Mouse (Mus musculus) embryonic facial prominence, embryonic 12.5 days (tissue): ENCODE measurements around the gene Fstl4. TPM values are rescaled to one million over a fixed set of nuclear protein-coding genes. Genes with fewer than 3 reads are reported as not detected.

Experiments used
- ATAC-seq: fragments of 200-750 bp; cut with Nextera tagmentation; 2 replicates; pipeline ENCODE4 v1.8.0; 2017; ENCODE audit not compliant: insufficient number of reproducible peaks, insufficient read depth, low FRiP score, low TSS enrichment
- H3K27ac ChIP-seq: fragments of 300-500 bp; sonication (generic); 2 replicates; pipeline ENCODE4 v1.5.1; 2016; ENCODE audit warnings: mild to moderate bottlenecking
- H3K27me3 ChIP-seq: fragments of 300-500 bp; sonication (generic); 2 replicates; pipeline ENCODE4 v1.6.1; 2016; ENCODE audit warnings: mild to moderate bottlenecking, moderate library complexity
- H3K36me3 ChIP-seq: fragments of 300-500 bp; sonication (generic); 2 replicates; pipeline ENCODE4 v1.6.1; 2016; ENCODE audit warnings: mild to moderate bottlenecking
- H3K4me1 ChIP-seq: fragments of 300-500 bp; sonication (generic); 2 replicates; pipeline ENCODE4 v1.6.1; 2016
- H3K4me2 ChIP-seq: fragments of 300-500 bp; sonication (generic); replicated peaks from 2 replicates; pipeline ENCODE4 v1.6.1; 2016; ENCODE audit warnings: mild to moderate bottlenecking, moderate library complexity
- H3K4me3 ChIP-seq: fragments of 300-500 bp; sonication (generic); 2 replicates; pipeline ENCODE4 v1.5.1; 2016; ENCODE audit warnings: mild to moderate bottlenecking
- H3K9ac ChIP-seq: fragments of 300-500 bp; sonication (generic); 2 replicates; pipeline ENCODE4 v1.6.1; 2016; ENCODE audit warnings: mild to moderate bottlenecking, moderate library complexity
- H3K9me3 ChIP-seq: fragments of 300-500 bp; sonication (generic); 2 replicates; pipeline ENCODE4 v1.6.1; 2016; ENCODE audit warnings: mild to moderate bottlenecking, moderate library complexity
- WGBS: fragments of 180-500 bp; shearing (Covaris S2); methylation state at CpG from one replicate; pipeline ENCODE4 v1.1.7; 2016; 5-methylcytosine and 5-hydroxymethylcytosine counted together
- polyA plus RNA-seq: library from polyadenylated mRNA; unstranded; fragments of >200 nt; fragmentation: Nextera tagmentation; extraction: Ambion mirVana; gene quantifications from 2 replicates; pipeline ENCODE4 v1.2.1, GENCODE M21; 2016

Fstl4 gene
- polyA plus RNA-seq, 1 experiment from 2014 or later = 4.1 TPM

- Histone ChIP-seq H3K4me3 (no peak overlapping the region), H3K4me2 (no peak overlapping the region), H3K36me3 (no peaks in the 10 kb centered on the region), H3K4me1 (no peaks in the 10 kb centered on the region), H3K9ac (no peak overlapping the region), H3K9me3 (no peaks in the 10 kb centered on the region), H3K27ac (no peak overlapping the region), H3K27me3 (no peaks in the 10 kb centered on the region)
- WGBS = 62% methylated on average over 3 of the region's 3 CpGs
- no peak for ATAC-seq
These were observed 10.9 kb downstream of the Fstl4 start for GRCm38 (mm10) chr11:52775291-52775690.

GRCm38 (mm10) chr11:52782426-52782825 lies 18.0 kb downstream of the Fstl4 start:
- Histone ChIP-seq H3K27ac (no peak overlapping the region), H3K9ac (no peak overlapping the region), H3K27me3 (no peaks in the 10 kb centered on the region), H3K9me3 (no peaks in the 10 kb centered on the region), H3K4me1 (no peaks in the 10 kb centered on the region), H3K4me3 (no peak overlapping the region), H3K36me3 (no peaks in the 10 kb centered on the region), H3K4me2 (no peak overlapping the region)
- WGBS = 90% methylated on average over 5 of the region's 5 CpGs
- no peak for ATAC-seq

DNA sequence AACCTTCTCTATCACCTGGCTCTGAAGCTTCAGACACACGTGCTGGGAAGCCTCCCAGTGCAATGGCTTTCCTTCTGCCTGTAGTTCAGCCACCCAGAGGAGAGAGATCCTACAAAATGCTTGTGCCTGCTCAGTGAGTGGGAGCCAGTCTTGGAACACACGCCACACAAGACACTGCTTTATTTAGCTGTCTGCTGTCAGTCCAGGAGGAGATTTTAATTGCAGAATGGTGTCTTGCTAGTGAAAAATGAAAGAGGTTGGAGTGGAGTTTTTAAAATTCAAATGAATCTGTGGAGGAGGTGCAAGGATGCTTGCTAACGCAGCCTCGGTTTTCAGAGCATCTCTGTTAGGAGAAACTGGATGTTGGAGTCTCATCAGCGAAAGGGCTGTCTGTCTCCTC lies 29.9 kb downstream of the Fstl4 start:
- Histone ChIP-seq H3K27ac (no peak overlapping the region), H3K27me3 (no peaks in the 10 kb centered on the region), H3K4me1 (no peaks in the 10 kb centered on the region), H3K4me3 (no peak overlapping the region), H3K4me2 (no peak overlapping the region), H3K36me3 (no peaks in the 10 kb centered on the region), H3K9ac (no peak overlapping the region), H3K9me3 (no peaks in the 10 kb centered on the region)
- ATAC-seq = no peak
- WGBS = 81% methylated on average over 5 of the region's 5 CpGs

DNA sequence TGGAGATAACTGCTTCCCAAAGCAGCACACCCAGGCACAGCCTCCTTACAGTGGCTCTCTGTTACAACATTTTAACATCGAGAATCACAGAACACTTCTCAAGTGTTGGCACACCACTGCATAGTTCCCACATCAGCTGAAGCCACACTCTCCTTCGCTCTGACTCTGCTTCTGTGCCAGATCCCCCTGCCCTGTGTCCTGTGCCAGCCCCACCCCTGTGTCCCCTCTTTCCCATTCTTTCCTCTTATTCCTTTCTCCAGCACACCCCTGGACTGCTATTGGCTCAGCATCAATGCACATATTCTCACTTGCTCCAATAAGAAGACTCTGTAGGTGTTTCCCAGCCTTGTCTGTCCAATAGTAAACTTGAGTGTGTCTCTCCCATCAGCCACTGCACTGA lies 45.1 kb downstream of the Fstl4 start:
- Histone ChIP-seq H3K4me2 (no peak overlapping the region), H3K27ac (no peak overlapping the region), H3K4me1 (no peaks in the 10 kb centered on the region), H3K9me3 (no peaks in the 10 kb centered on the region), H3K4me3 (no peak overlapping the region), H3K36me3 (no peaks in the 10 kb centered on the region), H3K9ac (no peak overlapping the region), H3K27me3 (no peaks in the 10 kb centered on the region)
- 90% methylated on average over 2 of the region's 2 CpGs for WGBS
- no peak for ATAC-seq

GRCm38 (mm10) chr11:52816004-52816403 lies 51.6 kb downstream of the Fstl4 start:
- no peaks in the 10 kb centered on the region for H3K27me3 ChIP-seq
- H3K4me2 ChIP-seq = no peak overlapping the region
- 71% methylated on average over 4 of the region's 4 CpGs for WGBS
- no peak overlapping the region for H3K27ac ChIP-seq
- H3K36me3 ChIP-seq = no peaks in the 10 kb centered on the region
- H3K4me1 ChIP-seq = peaks cover 6% of the 10 kb centered on the region; the same call in 1 of the 2 replicates
- H3K9ac ChIP-seq = no peak overlapping the region
- H3K9me3 ChIP-seq = no peaks in the 10 kb centered on the region
- no peak for ATAC-seq
- H3K4me3 ChIP-seq = no peak overlapping the region

GRCm38 (mm10) chr11:52820336-52820905 lies 56.0 kb downstream of the Fstl4 start:
- WGBS = 0% methylated on average over 2 of the region's 2 CpGs
- no peak overlapping the region for H3K4me3 ChIP-seq
- ATAC-seq = peak; percentile 10; the same call in 1 of the 2 replicates

DNA sequence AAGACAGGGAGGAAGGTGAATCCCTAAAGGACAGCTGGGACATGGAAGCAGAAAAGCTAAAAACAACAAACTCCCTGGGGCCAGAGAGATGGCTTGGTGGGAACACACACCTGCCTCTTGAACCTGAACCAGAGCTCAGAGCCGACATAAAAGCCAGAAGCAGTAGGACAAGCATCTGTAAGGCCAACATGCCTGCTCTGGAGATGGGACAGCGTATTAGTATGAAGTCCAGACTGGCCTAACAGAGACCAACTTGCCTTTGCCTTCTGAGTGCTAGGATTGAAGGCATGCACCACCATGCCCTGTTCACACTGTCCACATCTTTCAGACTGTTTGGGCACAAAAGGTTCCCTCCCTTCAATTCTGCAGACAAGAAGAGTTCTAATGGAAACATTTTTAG lies 62.2 kb downstream of the Fstl4 start:
- Histone ChIP-seq H3K4me1 (no peaks in the 10 kb centered on the region), H3K27ac (no peak overlapping the region), H3K9me3 (no peaks in the 10 kb centered on the region), H3K9ac (no peak overlapping the region), H3K27me3 (no peaks in the 10 kb centered on the region), H3K4me2 (no peak overlapping the region), H3K36me3 (no peaks in the 10 kb centered on the region), H3K4me3 (no peak overlapping the region)
- ATAC-seq = no peak
- 78% methylated on average over 2 of the region's 2 CpGs for WGBS

More at GRCm38 (mm10) chr11:52820336-52820905, 56.0 kb downstream of the Fstl4 start:
- Histone ChIP-seq H3K9ac (no peak overlapping the region), H3K4me2 (no peak overlapping the region), H3K27ac (no peak overlapping the region), H3K36me3 (no peaks in the 10 kb centered on the region), H3K4me1 (peaks cover 6% of the 10 kb centered on the region; the same call in 1 of the 2 replicates), H3K27me3 (no peaks in the 10 kb centered on the region), H3K9me3 (no peaks in the 10 kb centered on the region)

DNA sequence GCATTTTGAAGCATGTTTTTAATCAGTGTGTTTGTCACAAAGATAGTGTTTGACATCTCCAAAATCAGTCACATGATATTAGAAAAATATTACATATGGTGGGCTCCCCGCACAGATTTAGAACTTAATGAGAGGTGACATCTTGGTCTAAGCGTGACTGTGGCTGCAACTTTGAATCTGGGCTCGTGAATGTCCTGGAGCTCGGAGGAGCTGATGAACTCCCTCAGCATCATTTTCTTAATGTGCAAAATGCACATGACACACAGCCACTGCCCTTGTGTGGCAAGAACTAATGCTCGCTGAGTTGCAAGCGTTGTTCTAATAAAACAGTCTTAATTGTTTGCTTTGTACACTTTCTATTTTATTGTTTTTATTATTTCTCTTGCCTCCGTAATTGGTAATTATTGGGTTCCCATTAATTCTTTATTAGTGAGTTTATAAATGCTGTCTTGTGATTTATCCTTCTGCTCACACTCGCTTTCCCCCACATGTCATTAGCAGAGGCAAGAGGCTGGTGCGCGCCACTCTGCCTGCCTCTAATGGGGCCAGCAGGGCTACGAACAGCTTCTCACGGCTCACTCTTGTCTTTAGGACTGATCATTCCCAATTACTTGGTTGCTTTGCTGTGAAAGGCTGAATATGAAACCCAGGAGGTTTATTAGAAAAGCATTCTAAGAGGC lies 67.3 kb downstream of the Fstl4 start:
- H3K9me3 ChIP-seq = no peaks in the 10 kb centered on the region
- H3K4me1 ChIP-seq = no peaks in the 10 kb centered on the region
- no peak overlapping the region for H3K4me2 ChIP-seq
- no peak for ATAC-seq
- no peak overlapping the region for H3K27ac ChIP-seq
- H3K4me3 ChIP-seq = no peak overlapping the region
- H3K9ac ChIP-seq = no peak overlapping the region
- no peaks in the 10 kb centered on the region for H3K27me3 ChIP-seq
- 72% methylated on average over 12 of the region's 12 CpGs for WGBS
- H3K36me3 ChIP-seq = no peaks in the 10 kb centered on the region

DNA sequence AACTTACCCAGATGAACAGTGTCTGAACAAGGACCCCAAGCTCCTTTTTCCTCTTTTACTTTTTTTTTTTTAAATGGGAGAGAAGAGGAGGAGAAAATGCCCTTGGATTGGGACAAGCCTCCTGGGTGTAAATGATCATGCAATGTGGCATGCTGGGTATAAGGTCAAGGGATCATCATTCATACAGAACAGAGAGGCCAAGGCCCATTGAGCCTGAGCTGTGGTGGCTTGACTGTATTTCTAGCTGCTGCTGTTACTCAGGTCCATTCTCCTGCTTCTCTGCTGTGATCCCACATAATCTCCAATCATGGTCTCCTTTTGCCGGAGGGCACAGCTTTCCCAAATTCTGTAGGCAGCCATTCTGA lies 67.9 kb downstream of the Fstl4 start:
- WGBS = 81% methylated on average over 1 of the region's 1 CpGs
- H3K4me3 ChIP-seq = no peak overlapping the region
- no peaks in the 10 kb centered on the region for H3K27me3 ChIP-seq
- no peak overlapping the region for H3K27ac ChIP-seq
- no peak overlapping the region for H3K9ac ChIP-seq
- no peaks in the 10 kb centered on the region for H3K9me3 ChIP-seq
- H3K4me1 ChIP-seq = no peaks in the 10 kb centered on the region
- no peaks in the 10 kb centered on the region for H3K36me3 ChIP-seq
- H3K4me2 ChIP-seq = no peak overlapping the region
- no peak for ATAC-seq

GRCm38 (mm10) chr11:52848691-52849090 lies 84.3 kb downstream of the Fstl4 start:
- Histone ChIP-seq H3K9ac (no peak overlapping the region), H3K4me3 (no peak overlapping the region), H3K4me2 (no peak overlapping the region), H3K9me3 (no peaks in the 10 kb centered on the region), H3K27ac (no peak overlapping the region), H3K36me3 (no peaks in the 10 kb centered on the region), H3K4me1 (no peaks in the 10 kb centered on the region), H3K27me3 (no peaks in the 10 kb centered on the region)
- 74% methylated on average over 2 of the region's 2 CpGs for WGBS
- ATAC-seq = no peak

GRCm38 (mm10) chr11:52850071-52850470 lies 85.6 kb downstream of the Fstl4 start:
- Histone ChIP-seq H3K27ac (no peak overlapping the region), H3K4me1 (no peaks in the 10 kb centered on the region), H3K4me2 (no peak overlapping the region), H3K9me3 (no peaks in the 10 kb centered on the region), H3K36me3 (no peaks in the 10 kb centered on the region), H3K4me3 (no peak overlapping the region), H3K27me3 (no peaks in the 10 kb centered on the region), H3K9ac (no peak overlapping the region)
- no peak for ATAC-seq
- 91% methylated on average over 3 of the region's 3 CpGs for WGBS

DNA sequence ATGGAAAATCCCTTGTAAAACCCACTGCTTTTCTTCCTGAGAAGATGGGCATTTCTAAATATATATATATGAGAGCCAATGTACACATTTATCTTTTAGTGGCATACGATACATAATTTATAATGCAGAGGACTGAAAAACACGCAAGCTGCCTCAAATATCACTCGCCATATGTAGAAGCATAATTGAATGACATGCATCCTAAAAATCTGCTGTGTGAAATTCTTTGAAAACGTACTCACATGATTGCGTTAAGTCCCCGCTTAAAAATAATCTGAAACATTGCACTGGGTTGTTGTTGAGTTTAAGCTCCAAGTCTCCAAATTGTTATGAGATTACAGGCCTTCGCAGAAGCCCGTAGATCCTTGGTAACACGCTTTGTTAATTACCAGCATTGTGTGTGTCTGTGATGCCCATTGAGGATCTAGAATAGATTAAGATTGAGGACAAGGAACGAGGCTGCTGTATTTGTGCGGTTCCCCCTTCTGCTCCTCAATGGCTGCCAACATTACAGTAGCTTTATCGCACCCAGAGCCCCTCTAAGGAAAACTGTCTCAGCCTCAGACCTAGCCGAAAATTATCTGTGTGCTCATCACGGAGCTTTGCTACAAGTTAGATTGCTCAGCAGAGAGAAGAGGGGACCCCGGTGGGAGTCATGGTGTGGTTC lies 108.5 kb downstream of the Fstl4 start:
- H3K27ac ChIP-seq = no peak overlapping the region
- peaks cover 7% of the 10 kb centered on the region; the same call in 1 of the 2 replicates for H3K9me3 ChIP-seq
- no peak for ATAC-seq
- H3K36me3 ChIP-seq = no peaks in the 10 kb centered on the region
- no peaks in the 10 kb centered on the region for H3K27me3 ChIP-seq
- WGBS = 88% methylated on average over 15 of the region's 15 CpGs
- H3K4me2 ChIP-seq = no peak overlapping the region
- H3K4me3 ChIP-seq = no peak overlapping the region
- H3K4me1 ChIP-seq = no peaks in the 10 kb centered on the region
- H3K9ac ChIP-seq = no peak overlapping the region
